ENCODE assay signal across 8 mouse cellular contexts in the genomic region with DNA sequence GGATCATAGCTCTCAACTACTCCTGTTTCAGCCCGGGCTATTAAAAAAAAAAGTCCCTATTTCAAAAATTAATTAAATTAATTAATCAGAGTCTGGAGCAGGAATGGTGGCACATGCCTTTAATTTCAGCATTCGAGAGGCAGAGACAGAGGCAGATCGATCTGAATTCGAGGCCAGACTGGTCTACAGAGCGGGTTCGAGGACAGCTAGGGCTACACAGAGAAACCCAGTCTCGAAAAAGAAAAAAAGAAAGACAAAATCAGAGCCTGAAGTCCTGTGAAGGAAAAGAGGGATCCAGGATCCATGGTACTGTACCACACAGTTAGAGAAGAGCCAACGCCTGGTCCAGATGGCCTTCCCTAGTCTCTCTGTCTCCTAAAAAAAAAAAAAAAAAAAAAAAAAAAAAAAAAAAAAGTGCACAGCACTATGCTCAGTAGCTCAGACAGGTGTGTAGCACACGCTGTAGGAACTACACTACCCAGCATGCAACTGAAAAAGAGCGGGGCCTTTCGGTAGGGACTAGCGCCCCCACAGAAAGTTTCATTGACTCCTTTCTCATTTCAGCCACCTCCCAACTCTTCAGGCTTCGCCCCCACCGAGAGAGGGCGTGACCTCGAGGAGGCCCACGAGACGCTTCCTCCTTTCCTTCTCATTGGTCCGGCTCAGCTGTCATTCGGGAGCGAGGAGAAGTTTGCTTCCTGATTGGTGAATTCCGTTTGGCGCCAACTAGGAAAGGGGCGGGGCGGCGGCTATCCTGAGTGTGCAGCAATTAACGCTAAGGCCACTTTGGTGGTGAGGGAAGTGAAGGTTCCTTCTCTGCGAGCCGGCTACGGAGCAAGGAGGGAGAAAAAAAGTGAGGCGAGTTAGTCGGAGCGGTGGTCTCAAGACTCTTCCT. TPM values are rescaled to one million over a fixed set of nuclear protein-coding genes. Genes with fewer than 3 reads are reported as not detected.
A peak's percentile ranks its signal among the peaks of the same experiment; 100 is the strongest.
DNase-seq lines count a peak whose midpoint lies in the region; ATAC-seq and TF ChIP-seq lines count a peak whose summit lies in the region.

Gene Cdc25a, plus strand, starts transcription at position 783 of the 895 bp plus-strand sequence.

- H3K79me2 ChIP-seq in heart, adult 2 months (replicated peaks; ENCODE audit: control insufficient read depth, insufficient read depth, low read length): no peaks in the 10 kb centered on the region

- H3K9me3 ChIP-seq in embryonic facial prominence, embryonic 14.5 days (ENCODE audit: control insufficient read depth, low read length): no peaks in the 10 kb centered on the region
- H3K9me3 ChIP-seq in limb, embryonic 13.5 days: no peaks in the 10 kb centered on the region
- no peaks in the 10 kb centered on the region for H3K9me3 ChIP-seq in midbrain, embryonic 16.5 days (replicated peaks; ENCODE audit: control insufficient read depth, low read length, poor library complexity, severe bottlenecking)

- peak; percentile 99 for DNase-seq in 3T3-L1 (ENCODE audit: low read depth, low spot score)
- peak; percentile 86 to 97 for DNase-seq in adrenal gland, postnatal 4 days (ENCODE audit: low spot score in 2 of 2)
- DNase-seq in embryonic facial prominence, embryonic 14.5 days (ENCODE audit: low spot score): peak; percentile 100
- peak; percentile 97 to 98 for DNase-seq in heart, adult 2 months
- peak; percentile 99 for DNase-seq in kidney, adult 8-10 months
- peak; percentile 92 to 98 for DNase-seq in spleen, postnatal 10 days (ENCODE audit: low spot score in 2 of 2)

- peak within 1 kb of the TSS; percentile 97 for H3K9ac ChIP-seq in embryonic facial prominence, embryonic 14.5 days (ENCODE audit: low read depth, low read length)
- peak within 1 kb of the TSS; percentile 88 for H3K9ac ChIP-seq in heart, adult 2 months (ENCODE audit: low read depth, low read length)
- H3K9ac ChIP-seq in limb, embryonic 13.5 days: peak within 1 kb of the TSS; percentile 98
- H3K9ac ChIP-seq in midbrain, embryonic 16.5 days (ENCODE audit: low read depth, low read length): peak within 1 kb of the TSS; percentile 84

- ATAC-seq in embryonic facial prominence, embryonic 14.5 days (ENCODE audit: low read depth): peak; percentile 95
- peak; percentile 94 for ATAC-seq in limb, embryonic 13.5 days (ENCODE audit: low FRiP score, low read depth)
- peak; percentile 94 for ATAC-seq in midbrain, embryonic 16.5 days

- H3K4me1 ChIP-seq in embryonic facial prominence, embryonic 14.5 days (ENCODE audit: control insufficient read depth, insufficient read depth, low read length): no peaks in the 10 kb centered on the region; the same call in 1 of the 2 replicates
- H3K4me1 ChIP-seq in heart, adult 2 months (ENCODE audit: control insufficient read depth, insufficient read depth, low read length): no peaks in the 10 kb centered on the region
- H3K4me1 ChIP-seq in limb, embryonic 13.5 days: peaks cover 15% of the 10 kb centered on the region
- H3K4me1 ChIP-seq in midbrain, embryonic 16.5 days (ENCODE audit: control insufficient read depth, insufficient read depth, low read length): peaks cover 12% of the 10 kb centered on the region

- H3K4me3 ChIP-seq in embryonic facial prominence, embryonic 14.5 days (ENCODE audit: low read depth, low read length): peak within 1 kb of the TSS; percentile 98
- peak within 1 kb of the TSS; percentile 74 for H3K4me3 ChIP-seq in heart, adult 2 months
- peak within 1 kb of the TSS; percentile 99 for H3K4me3 ChIP-seq in limb, embryonic 13.5 days
- peak within 1 kb of the TSS; percentile 87 for H3K4me3 ChIP-seq in midbrain, embryonic 16.5 days (ENCODE audit: low read depth, low read length)

- 8% methylated on average over 32 of the region's 33 CpGs for WGBS in embryonic facial prominence, embryonic 14.5 days
- WGBS in heart, adult 2 months: 6% methylated on average over 33 of the region's 33 CpGs
- WGBS in limb, embryonic 13.5 days: 6% methylated on average over 33 of the region's 33 CpGs
- WGBS in midbrain, embryonic 16.5 days: 8% methylated on average over 33 of the region's 33 CpGs

- H3K27me3 ChIP-seq in embryonic facial prominence, embryonic 14.5 days (replicated peaks; ENCODE audit: control insufficient read depth, insufficient read depth, low read length): no peaks in the 10 kb centered on the region
- H3K27me3 ChIP-seq in heart, adult 2 months (ENCODE audit: control insufficient read depth, insufficient read depth, low read length): no peaks in the 10 kb centered on the region
- H3K27me3 ChIP-seq in limb, embryonic 13.5 days: no peaks in the 10 kb centered on the region
- no peaks in the 10 kb centered on the region for H3K27me3 ChIP-seq in midbrain, embryonic 16.5 days (ENCODE audit: control insufficient read depth, insufficient read depth, low read depth, low read length)

- peak within 1 kb of the TSS; percentile 89 for H3K4me2 ChIP-seq in embryonic facial prominence, embryonic 14.5 days (ENCODE audit: low read depth, low read length)
- peak within 1 kb of the TSS; percentile 80 for H3K4me2 ChIP-seq in limb, embryonic 13.5 days (replicated peaks)
- peak within 1 kb of the TSS; percentile 92 for H3K4me2 ChIP-seq in midbrain, embryonic 16.5 days (ENCODE audit: low read length)

- peaks cover 28% of the 10 kb centered on the region for H3K36me3 ChIP-seq in embryonic facial prominence, embryonic 14.5 days (ENCODE audit: control insufficient read depth, insufficient read depth, low read length)
- peaks cover under 1% of the 10 kb centered on the region; the same call in 1 of the 2 replicates for H3K36me3 ChIP-seq in heart, adult 2 months (ENCODE audit: control insufficient read depth, insufficient read depth, low read length)
- H3K36me3 ChIP-seq in limb, embryonic 13.5 days: peaks cover 26% of the 10 kb centered on the region
- peaks cover 4% of the 10 kb centered on the region for H3K36me3 ChIP-seq in midbrain, embryonic 16.5 days (ENCODE audit: control insufficient read depth, insufficient read depth, low read length)

- peak within 1 kb of the TSS; percentile 93 for H3K27ac ChIP-seq in embryonic facial prominence, embryonic 14.5 days (replicated peaks; ENCODE audit: low read depth, low read length)
- H3K27ac ChIP-seq in heart, adult 2 months: peak within 1 kb of the TSS; percentile 84
- H3K27ac ChIP-seq in limb, embryonic 13.5 days: peak within 1 kb of the TSS; percentile 93
- peak within 1 kb of the TSS; percentile 58 for H3K27ac ChIP-seq in midbrain, embryonic 16.5 days (ENCODE audit: low read length)

- peak; percentile 72 for TF ChIP-seq CTCF in heart, adult 2 months (IDR thresholded peaks at IDR 0.05)

- intact Hi-C loops in heart, adult 2 months (cut with DNase I): no loop called here

- TF ChIP-seq EP300 in heart, adult 2 months (IDR thresholded peaks at IDR 0.05; ENCODE audit: insufficient read depth, low read depth, low read length): no peak

- TF ChIP-seq POLR2A in heart, adult 2 months (IDR thresholded peaks at IDR 0.05; ENCODE audit: insufficient read depth, low read depth, low read length): peak; percentile 52

RNA-seq across cellular contexts. Expression of gene Cdc25a, which starts in this region (rescaled TPM):
- 10 to 100 TPM; 25.5 to 28.3 TPM for total RNA-seq in adrenal gland, postnatal 4 days (2021)
- 24.5 and 28.4 TPM in 2 replicates for polyA plus RNA-seq in embryonic facial prominence, embryonic 14.5 days (2014; fragmentation: Nextera tagmentation; extraction: Ambion mirVana)
- total RNA-seq in heart, adult 2 months (2021): 1 to 10 TPM; 4.4 to 4.9 TPM
- polyA plus RNA-seq in heart, adult 2 months (2012; rRNA removed): 2.1 and 2.8 TPM in 2 replicates
- 35.3 and 36.3 TPM in 2 replicates for polyA plus RNA-seq in limb, embryonic 13.5 days (2015; fragmentation: Nextera tagmentation; extraction: Ambion mirVana)
- polyA plus RNA-seq in midbrain, embryonic 16.5 days (2015; fragmentation: Nextera tagmentation; extraction: Ambion mirVana): 9.9 and 12.3 TPM in 2 replicates

Comparison
In these comparisons a context has a peak if more than half of its experiments do, and no peak if none do; other contexts are left out.
1. Peak in every context shown above with its lines: DNase-seq, ATAC-seq, H3K4me3 ChIP-seq and H3K27ac ChIP-seq.
2. RNA of gene Cdc25a (total RNA-seq): 25.5 to 28.3 TPM in adrenal gland, postnatal 4 days; 4.4 to 4.9 TPM in heart, adult 2 months; every median in the first group is over 4 times any median in the second.